Mouse (Mus musculus): ENCODE measurements around the gene Rpp25l. TPM values are rescaled to one million over a fixed set of nuclear protein-coding genes. Genes with fewer than 3 reads are reported as not detected.

Rpp25l gene
- polyA plus RNA-seq, 1 experiment from 2014 or later: 45.1 TPM

- Histone ChIP-seq H3K4me1 (peaks cover 50% of the 10 kb centered on the region), H3K4me2 (peak overlapping the region; percentile 78), H3K36me3 (peaks cover 24% of the 10 kb centered on the region), H3K9me3 (no peaks in the 10 kb centered on the region), H3K4me3 (peak overlapping the region; percentile 76), H3K27me3 (replicated peaks) (no peaks in the 10 kb centered on the region), H3K27ac (replicated peaks) (peak overlapping the region; percentile 94), H3K9ac (peak overlapping the region; percentile 87)
- 66% methylated on average over 8 of the region's 8 CpGs for WGBS
- ATAC-seq (ENCODE audit: extremely low read depth, insufficient number of reproducible peaks, low FRiP score, low TSS enrichment): no peak
Measured at GRCm38 (mm10) chr4:41756440-41756839, 43.1 kb upstream of the Rpp25l start.

GRCm38 (mm10) chr4:41755338-41756305 is 42.3 kb upstream of the Rpp25l start, which contains the start of gene Sigmar1:
Sigmar1 (minus strand) TSS chr4:41756157.
- under 1% methylated on average over 57 of the region's 57 CpGs for WGBS
- H3K9me3 ChIP-seq: no peaks in the 10 kb centered on the region
- H3K36me3 ChIP-seq: peaks cover 24% of the 10 kb centered on the region
- peak; percentile 69 for ATAC-seq (ENCODE audit: extremely low read depth, insufficient number of reproducible peaks, low FRiP score, low TSS enrichment)
- no peaks in the 10 kb centered on the region for H3K27me3 ChIP-seq (replicated peaks)
- H3K27ac ChIP-seq (replicated peaks): peak within 1 kb of the TSS; percentile 94
- H3K4me1 ChIP-seq: peaks cover 42% of the 10 kb centered on the region
- peak within 1 kb of the TSS; percentile 78 for H3K4me2 ChIP-seq
- peak within 1 kb of the TSS; percentile 76 for H3K4me3 ChIP-seq
- peak within 1 kb of the TSS; percentile 87 for H3K9ac ChIP-seq

GRCm38 (mm10) chr4:41754797-41755337 is 41.5 kb upstream of the Rpp25l start, which contains the start of gene Galt:
Galt (plus strand) TSS chr4:41755228.
- ATAC-seq (ENCODE audit: extremely low read depth, insufficient number of reproducible peaks, low FRiP score, low TSS enrichment): peak; percentile 52
- Histone ChIP-seq H3K4me3 (peak within 1 kb of the TSS; percentile 76), H3K36me3 (peaks cover 24% of the 10 kb centered on the region), H3K9ac (peak within 1 kb of the TSS; percentile 87), H3K4me1 (peaks cover 35% of the 10 kb centered on the region), H3K4me2 (peak within 1 kb of the TSS; percentile 78), H3K9me3 (no peaks in the 10 kb centered on the region), H3K27ac (replicated peaks) (peak within 1 kb of the TSS; percentile 94), H3K27me3 (replicated peaks) (no peaks in the 10 kb centered on the region)
- 13% methylated on average over 14 of the region's 14 CpGs for WGBS

- peaks cover 10% of the 10 kb centered on the region for H3K4me1 ChIP-seq
- no peak overlapping the region for H3K4me2 ChIP-seq
- no peak overlapping the region for H3K4me3 ChIP-seq
- 52% methylated on average over 1 of the region's 1 CpGs for WGBS
- H3K9me3 ChIP-seq: peaks cover 13% of the 10 kb centered on the region
- H3K27ac ChIP-seq (replicated peaks): no peak overlapping the region
- peaks cover 31% of the 10 kb centered on the region for H3K36me3 ChIP-seq
- ATAC-seq (ENCODE audit: extremely low read depth, insufficient number of reproducible peaks, low FRiP score, low TSS enrichment): no peak
- no peaks in the 10 kb centered on the region; the same call in 1 of the 2 replicates for H3K27me3 ChIP-seq (replicated peaks)
- H3K9ac ChIP-seq: no peak overlapping the region
Measured at GRCm38 (mm10) chr4:41745021-41745420, 31.7 kb upstream of the Rpp25l start.

- H3K4me2 ChIP-seq: no peak overlapping the region
- no peak for ATAC-seq (ENCODE audit: extremely low read depth, insufficient number of reproducible peaks, low FRiP score, low TSS enrichment)
- H3K27ac ChIP-seq (replicated peaks): no peak overlapping the region
- H3K4me3 ChIP-seq: no peak overlapping the region
- no peak overlapping the region for H3K9ac ChIP-seq
- peaks cover 35% of the 10 kb centered on the region for H3K36me3 ChIP-seq
- H3K9me3 ChIP-seq: peaks cover 13% of the 10 kb centered on the region
- 60% methylated on average over 2 of the region's 2 CpGs for WGBS
- H3K27me3 ChIP-seq (replicated peaks): no peaks in the 10 kb centered on the region; the same call in 1 of the 2 replicates
- peaks cover 16% of the 10 kb centered on the region for H3K4me1 ChIP-seq
Measured at GRCm38 (mm10) chr4:41744131-41744530, 30.8 kb upstream of the Rpp25l start.

- Histone ChIP-seq H3K27me3 (replicated peaks) (no peaks in the 10 kb centered on the region; the same call in 1 of the 2 replicates), H3K4me1 (peaks cover 16% of the 10 kb centered on the region), H3K9me3 (peaks cover 4% of the 10 kb centered on the region), H3K9ac (peak overlapping the region; percentile 83), H3K36me3 (peaks cover 19% of the 10 kb centered on the region), H3K27ac (replicated peaks) (peak overlapping the region; percentile 79), H3K4me2 (peak overlapping the region; percentile 94), H3K4me3 (peak overlapping the region; percentile 68)
- under 1% methylated on average over 27 of the region's 27 CpGs for WGBS
- ATAC-seq (ENCODE audit: extremely low read depth, insufficient number of reproducible peaks, low FRiP score, low TSS enrichment): peak; percentile 89
Measured at GRCm38 (mm10) chr4:41741158-41741560, 27.8 kb upstream of the Rpp25l start.

GRCm38 (mm10) chr4:41740380-41741157 is 27.2 kb upstream of the Rpp25l start:
- ATAC-seq (ENCODE audit: extremely low read depth, insufficient number of reproducible peaks, low FRiP score, low TSS enrichment): peak; percentile 67
- Histone ChIP-seq H3K27ac (replicated peaks) (peak overlapping the region; percentile 79), H3K4me2 (peak overlapping the region; percentile 94), H3K9me3 (no peaks in the 10 kb centered on the region), H3K4me1 (peaks cover 16% of the 10 kb centered on the region), H3K9ac (peak overlapping the region; percentile 83), H3K4me3 (peak overlapping the region; percentile 68), H3K27me3 (replicated peaks) (peaks cover 5% of the 10 kb centered on the region; the same call in 1 of the 2 replicates), H3K36me3 (peaks cover 15% of the 10 kb centered on the region)
- under 1% methylated on average over 48 of the region's 48 CpGs for WGBS

- 94% methylated on average over 13 of the region's 13 CpGs for WGBS
- no peaks in the 10 kb centered on the region; the same call in 1 of the 2 replicates for H3K9me3 ChIP-seq
- peaks cover 16% of the 10 kb centered on the region for H3K4me1 ChIP-seq
- H3K4me2 ChIP-seq: peak overlapping the region; percentile 94; the same call in 1 of the 2 replicates
- H3K4me3 ChIP-seq: no peak overlapping the region
- ATAC-seq (ENCODE audit: extremely low read depth, insufficient number of reproducible peaks, low FRiP score, low TSS enrichment): no peak
- no peak overlapping the region for H3K27ac ChIP-seq (replicated peaks)
- peaks cover 15% of the 10 kb centered on the region for H3K36me3 ChIP-seq
- peaks cover 17% of the 10 kb centered on the region for H3K27me3 ChIP-seq (replicated peaks)
- no peak overlapping the region for H3K9ac ChIP-seq
Measured at GRCm38 (mm10) chr4:41739260-41739659, 25.9 kb upstream of the Rpp25l start.

- no peak overlapping the region for H3K9ac ChIP-seq
- H3K9me3 ChIP-seq: no peaks in the 10 kb centered on the region; the same call in 1 of the 2 replicates
- no peak for ATAC-seq (ENCODE audit: extremely low read depth, insufficient number of reproducible peaks, low FRiP score, low TSS enrichment)
- peaks cover 16% of the 10 kb centered on the region for H3K4me1 ChIP-seq
- H3K4me2 ChIP-seq: no peak overlapping the region
- H3K36me3 ChIP-seq: peaks cover 15% of the 10 kb centered on the region
- WGBS: 72% methylated on average over 1 of the region's 1 CpGs
- H3K4me3 ChIP-seq: no peak overlapping the region
- H3K27me3 ChIP-seq (replicated peaks): peaks cover 27% of the 10 kb centered on the region
- no peak overlapping the region for H3K27ac ChIP-seq (replicated peaks)
Measured at GRCm38 (mm10) chr4:41738256-41738603, 24.9 kb upstream of the Rpp25l start.

- Histone ChIP-seq H3K9me3 (no peaks in the 10 kb centered on the region; the same call in 1 of the 2 replicates), H3K27ac (replicated peaks) (no peak overlapping the region), H3K36me3 (peaks cover 15% of the 10 kb centered on the region), H3K27me3 (replicated peaks) (peaks cover 32% of the 10 kb centered on the region), H3K9ac (no peak overlapping the region), H3K4me3 (no peak overlapping the region), H3K4me2 (no peak overlapping the region), H3K4me1 (peaks cover 16% of the 10 kb centered on the region)
- ATAC-seq (ENCODE audit: extremely low read depth, insufficient number of reproducible peaks, low FRiP score, low TSS enrichment): no peak
- WGBS: 38% methylated on average over 8 of the region's 8 CpGs
Measured at GRCm38 (mm10) chr4:41737602-41738255, 24.4 kb upstream of the Rpp25l start.
